Mouse (Mus musculus): Measurements from ENCODE around the gene F830045P16Rik. TPM values are rescaled to one million over a fixed set of nuclear protein-coding genes. Genes with fewer than 3 reads are reported as not detected.
"Not testable (repeated sequence)": the region's sequence is repeated elsewhere in the genome, so short reads cannot be mapped to it uniquely, and the experiment has no call there.

Gene F830045P16Rik
- polyA plus RNA-seq, 1 experiment from 2014 or later, result not detected

GRCm38 (mm10) chr2:129526322-129526721 lies 10.1 kb downstream of the F830045P16Rik start:
- Histone ChIP-seq H3K9me3 (ENCODE audit: control insufficient read depth, low read depth, low read length) (no peaks in the 10 kb centered on the region), H3K36me3 (ENCODE audit: control insufficient read depth, insufficient read depth, low read length) (no peaks in the 10 kb centered on the region), H3K27me3 (ENCODE audit: control insufficient read depth, insufficient read depth, low read length) (no peaks in the 10 kb centered on the region), H3K4me2 (replicated peaks; ENCODE audit: low read depth, low read length) (no peak overlapping the region), H3K4me1 (ENCODE audit: control insufficient read depth, insufficient read depth, low read length) (peaks cover 11% of the 10 kb centered on the region; the same call in 1 of the 2 replicates), H3K4me3 (ENCODE audit: low read depth, low read length) (no peak overlapping the region), H3K27ac (ENCODE audit: low read length) (peak overlapping the region; percentile 40; the same call in 1 of the 2 replicates), H3K9ac (replicated peaks; ENCODE audit: low read depth, low read length) (no peak overlapping the region)
- ATAC-seq (ENCODE audit: insufficient number of reproducible peaks, insufficient read depth, low FRiP score, low read depth), result no peak
- WGBS, result 51% methylated on average over 4 of the region's 4 CpGs

GRCm38 (mm10) chr2:129525644-129526043 lies 10.8 kb downstream of the F830045P16Rik start:
- ATAC-seq (ENCODE audit: insufficient number of reproducible peaks, insufficient read depth, low FRiP score, low read depth), result no peak
- Histone ChIP-seq H3K36me3 (ENCODE audit: control insufficient read depth, insufficient read depth, low read length) (no peaks in the 10 kb centered on the region), H3K9me3 (ENCODE audit: control insufficient read depth, low read depth, low read length) (no peaks in the 10 kb centered on the region), H3K4me1 (ENCODE audit: control insufficient read depth, insufficient read depth, low read length) (peaks cover 11% of the 10 kb centered on the region; the same call in 1 of the 2 replicates), H3K9ac (replicated peaks; ENCODE audit: low read depth, low read length) (no peak overlapping the region), H3K4me3 (ENCODE audit: low read depth, low read length) (no peak overlapping the region), H3K4me2 (replicated peaks; ENCODE audit: low read depth, low read length) (no peak overlapping the region), H3K27ac (ENCODE audit: low read length) (no peak overlapping the region), H3K27me3 (ENCODE audit: control insufficient read depth, insufficient read depth, low read length) (no peaks in the 10 kb centered on the region)

- H3K4me1 ChIP-seq (ENCODE audit: control insufficient read depth, insufficient read depth, low read length), result no peaks in the 10 kb centered on the region
- no peak overlapping the region for H3K27ac ChIP-seq (ENCODE audit: low read length)
- H3K9ac ChIP-seq (replicated peaks; ENCODE audit: low read depth, low read length), result no peak overlapping the region
- no peaks in the 10 kb centered on the region for H3K9me3 ChIP-seq (ENCODE audit: control insufficient read depth, low read depth, low read length)
- H3K4me2 ChIP-seq (replicated peaks; ENCODE audit: low read depth, low read length), result no peak overlapping the region
- WGBS, result 78% methylated on average over 3 of the region's 3 CpGs
- no peaks in the 10 kb centered on the region for H3K27me3 ChIP-seq (ENCODE audit: control insufficient read depth, insufficient read depth, low read length)
- no peak overlapping the region for H3K4me3 ChIP-seq (ENCODE audit: low read depth, low read length)
- no peaks in the 10 kb centered on the region for H3K36me3 ChIP-seq (ENCODE audit: control insufficient read depth, insufficient read depth, low read length)
- no peak for ATAC-seq (ENCODE audit: insufficient number of reproducible peaks, insufficient read depth, low FRiP score, low read depth)
These were observed 17.9 kb downstream of the F830045P16Rik start for GRCm38 (mm10) chr2:129518526-129518925.

- H3K4me2 ChIP-seq (replicated peaks; ENCODE audit: low read depth, low read length), result no peak overlapping the region
- WGBS, result 53% methylated on average over 16 of the region's 16 CpGs
- no peak overlapping the region for H3K4me3 ChIP-seq (ENCODE audit: low read depth, low read length)
- no peak overlapping the region for H3K9ac ChIP-seq (replicated peaks; ENCODE audit: low read depth, low read length)
- H3K9me3 ChIP-seq (ENCODE audit: control insufficient read depth, low read depth, low read length), result no peaks in the 10 kb centered on the region
- H3K36me3 ChIP-seq (ENCODE audit: control insufficient read depth, insufficient read depth, low read length), result no peaks in the 10 kb centered on the region
- H3K27ac ChIP-seq (ENCODE audit: low read length), result peak overlapping the region; percentile 30; the same call in 1 of the 2 replicates
- H3K27me3 ChIP-seq (ENCODE audit: control insufficient read depth, insufficient read depth, low read length), result no peaks in the 10 kb centered on the region
- H3K4me1 ChIP-seq (ENCODE audit: control insufficient read depth, insufficient read depth, low read length), result no peaks in the 10 kb centered on the region
- peak; percentile 61; the same call in 1 of the 2 replicates for ATAC-seq (ENCODE audit: insufficient number of reproducible peaks, insufficient read depth, low FRiP score, low read depth)
These were observed 21.2 kb downstream of the F830045P16Rik start for GRCm38 (mm10) chr2:129514923-129515920.

- H3K4me2 ChIP-seq (replicated peaks; ENCODE audit: low read depth, low read length), result no peak overlapping the region
- H3K4me3 ChIP-seq (ENCODE audit: low read depth, low read length), result no peak overlapping the region
- H3K4me1 ChIP-seq (ENCODE audit: control insufficient read depth, insufficient read depth, low read length), result no peaks in the 10 kb centered on the region
- no peaks in the 10 kb centered on the region for H3K27me3 ChIP-seq (ENCODE audit: control insufficient read depth, insufficient read depth, low read length)
- no peaks in the 10 kb centered on the region for H3K36me3 ChIP-seq (ENCODE audit: control insufficient read depth, insufficient read depth, low read length)
- H3K9me3 ChIP-seq (ENCODE audit: control insufficient read depth, low read depth, low read length), result no peaks in the 10 kb centered on the region
- no peak overlapping the region for H3K9ac ChIP-seq (replicated peaks; ENCODE audit: low read depth, low read length)
- H3K27ac ChIP-seq (ENCODE audit: low read length), result peak overlapping the region; percentile 28; the same call in 1 of the 2 replicates
- ATAC-seq (ENCODE audit: insufficient number of reproducible peaks, insufficient read depth, low FRiP score, low read depth), result 0 out of 2 replicates have a peak, but pooled peaks have one; percentile 37
These were observed 22.1 kb downstream of the F830045P16Rik start for GRCm38 (mm10) chr2:129514401-129514667.

GRCm38 (mm10) chr2:129513546-129514400 lies 22.6 kb downstream of the F830045P16Rik start:
- Histone ChIP-seq H3K36me3 (ENCODE audit: control insufficient read depth, insufficient read depth, low read length) (no peaks in the 10 kb centered on the region), H3K4me2 (replicated peaks; ENCODE audit: low read depth, low read length) (no peak overlapping the region), H3K4me3 (ENCODE audit: low read depth, low read length) (no peak overlapping the region), H3K9ac (replicated peaks; ENCODE audit: low read depth, low read length) (no peak overlapping the region), H3K27me3 (ENCODE audit: control insufficient read depth, insufficient read depth, low read length) (no peaks in the 10 kb centered on the region), H3K9me3 (ENCODE audit: control insufficient read depth, low read depth, low read length) (no peaks in the 10 kb centered on the region), H3K4me1 (ENCODE audit: control insufficient read depth, insufficient read depth, low read length) (no peaks in the 10 kb centered on the region), H3K27ac (ENCODE audit: low read length) (no peak overlapping the region)
- WGBS, result 81% methylated on average over 6 of the region's 6 CpGs
- no peak for ATAC-seq (ENCODE audit: insufficient number of reproducible peaks, insufficient read depth, low FRiP score, low read depth)

- H3K9me3 ChIP-seq (ENCODE audit: control insufficient read depth, low read depth, low read length); H3K36me3 ChIP-seq (ENCODE audit: control insufficient read depth, insufficient read depth, low read length); H3K9ac ChIP-seq (replicated peaks; ENCODE audit: low read depth, low read length); H3K4me2 ChIP-seq (replicated peaks; ENCODE audit: low read depth, low read length); H3K4me1 ChIP-seq (ENCODE audit: control insufficient read depth, insufficient read depth, low read length); H3K4me3 ChIP-seq (ENCODE audit: low read depth, low read length); H3K27me3 ChIP-seq (ENCODE audit: control insufficient read depth, insufficient read depth, low read length); ATAC-seq (ENCODE audit: insufficient number of reproducible peaks, insufficient read depth, low FRiP score, low read depth); H3K27ac ChIP-seq (ENCODE audit: low read length): not testable (repeated sequence)
- WGBS, result 86% methylated on average over 7 of the region's 7 CpGs
These were observed 24.3 kb downstream of the F830045P16Rik start for GRCm38 (mm10) chr2:129512147-129512546.

GRCm38 (mm10) chr2:129502641-129503040 lies 33.8 kb downstream of the F830045P16Rik start:
- no peak overlapping the region for H3K4me3 ChIP-seq (ENCODE audit: low read depth, low read length)
- no peaks in the 10 kb centered on the region for H3K27me3 ChIP-seq (ENCODE audit: control insufficient read depth, insufficient read depth, low read length)
- H3K9ac ChIP-seq (replicated peaks; ENCODE audit: low read depth, low read length), result no peak overlapping the region
- no peaks in the 10 kb centered on the region for H3K36me3 ChIP-seq (ENCODE audit: control insufficient read depth, insufficient read depth, low read length)
- no peak for ATAC-seq (ENCODE audit: insufficient number of reproducible peaks, insufficient read depth, low FRiP score, low read depth)
- no peak overlapping the region for H3K4me2 ChIP-seq (replicated peaks; ENCODE audit: low read depth, low read length)
- whole genome bisulfite sequencing, result 25% methylated on average over 6 of the region's 6 CpGs
- no peaks in the 10 kb centered on the region for H3K9me3 ChIP-seq (ENCODE audit: control insufficient read depth, low read depth, low read length)
- no peaks in the 10 kb centered on the region for H3K4me1 ChIP-seq (ENCODE audit: control insufficient read depth, insufficient read depth, low read length)
- H3K27ac ChIP-seq (ENCODE audit: low read length), result no peak overlapping the region

Data from stomach, embryonic 14.5 days (tissue).